Mouse (Mus musculus): Measurements from ENCODE around the gene Zfp62.

- TF ChIP-seq CHD2 (IDR thresholded peaks at IDR 0.05; ENCODE audit: low read depth, low read length) = no peak
- TF ChIP-seq MAFK (IDR thresholded peaks at IDR 0.05; ENCODE audit: insufficient read depth, low read depth, low read length) = no peak
- no peak for TF ChIP-seq ZC3H11A (IDR thresholded peaks at IDR 0.05; ENCODE audit: borderline replicate concordance, low read depth, low read length)
Observed at GRCm38 (mm10) chr11:49262286-49262685, 59.2 kb downstream of the Zfp62 start.

All from ES-E14 (cell line).